8 mouse cellular contexts compared by ENCODE assay signal in genomic region chr8:90907516-90907847, GRCm38 (mm10).
DNase-seq lines count a peak whose midpoint lies in the region; ATAC-seq and TF ChIP-seq lines count a peak whose summit lies in the region.

No protein-coding gene starts in this region.

- no peak for DNase-seq in heart, postnatal 14 days
- DNase-seq in Patski (ENCODE audit: low read depth, low spot score) (no peak), MN1 (ENCODE audit: low spot score) (no peak)
- no peak for DNase-seq in midbrain, embryonic 10.5 days (ENCODE audit: low spot score)
- DNase-seq in right cerebral cortex, postnatal 25 days: no peak
- no peak for DNase-seq in left cerebral cortex, adult 8-10 months (ENCODE audit: low spot score in 2 of 2)

- 25% methylated on average over 10 of the region's 10 CpGs for WGBS in heart, embryonic 15.5 days
- WGBS in hindbrain, embryonic 12.5 days: 18% methylated on average over 10 of the region's 10 CpGs
- WGBS in midbrain, embryonic 10.5 days: 27% methylated on average over 10 of the region's 10 CpGs

- H3K4me1 ChIP-seq in heart, embryonic 15.5 days (replicated peaks): 0 out of 2 replicates have a peak, but pooled peaks cover 2% of the 10 kb centered on the region
- H3K4me1 ChIP-seq in hindbrain, embryonic 12.5 days: peaks cover 14% of the 10 kb centered on the region
- H3K4me1 ChIP-seq in midbrain, embryonic 10.5 days: peaks cover 39% of the 10 kb centered on the region

- H3K4me3 ChIP-seq in heart, embryonic 15.5 days: peak overlapping the region; percentile 78
- peak overlapping the region; percentile 78 for H3K4me3 ChIP-seq in hindbrain, embryonic 12.5 days
- H3K4me3 ChIP-seq in midbrain, embryonic 10.5 days: peak overlapping the region; percentile 97

- intact Hi-C loops in heart, postnatal 14 days (cut with DNase I): no loop called here

- CTCF ChIA-PET in Patski (lab: Charles Lee): interaction anchor here (0.8 to 2.3 kb wide), 7 partner anchors 9 to 111 kb away, joined by 3 to 10 read pairs (median 4); partner anchors contain the start of gene Chd9

- H3K4me2 ChIP-seq in heart, embryonic 15.5 days: peak overlapping the region; percentile 91
- H3K4me2 ChIP-seq in hindbrain, embryonic 12.5 days (replicated peaks): peak overlapping the region; percentile 92

- POLR2A ChIA-PET in Patski (lab: Charles Lee): interaction anchor here (0.6 to 1.5 kb wide), 4 partner anchors 9 to 79 kb away, joined by 3 to 5 read pairs (median 3); partner anchors contain the start of gene Chd9

- TF ChIP-seq CTCF in Patski (IDR thresholded peaks at IDR 0.05): no peak

- H3K27me3 ChIP-seq in heart, embryonic 15.5 days: no peaks in the 10 kb centered on the region
- no peaks in the 10 kb centered on the region for H3K27me3 ChIP-seq in Patski
- H3K27me3 ChIP-seq in hindbrain, embryonic 12.5 days: no peaks in the 10 kb centered on the region
- peaks cover 32% of the 10 kb centered on the region for H3K27me3 ChIP-seq in midbrain, embryonic 10.5 days (ENCODE audit: low read depth, poor library complexity, severe bottlenecking)

- H3K27ac ChIP-seq in heart, embryonic 15.5 days: peak overlapping the region; percentile 93
- peak overlapping the region; percentile 89; the same call in 1 of the 2 replicates for H3K27ac ChIP-seq in hindbrain, embryonic 12.5 days
- peak overlapping the region; percentile 97 for H3K27ac ChIP-seq in midbrain, embryonic 10.5 days (replicated peaks)

- no peaks in the 10 kb centered on the region for H3K36me3 ChIP-seq in heart, embryonic 15.5 days
- H3K36me3 ChIP-seq in hindbrain, embryonic 12.5 days: no peaks in the 10 kb centered on the region
- no peaks in the 10 kb centered on the region for H3K36me3 ChIP-seq in midbrain, embryonic 10.5 days

- H3K9ac ChIP-seq in heart, embryonic 15.5 days: peak overlapping the region; percentile 78
- H3K9ac ChIP-seq in hindbrain, embryonic 12.5 days: peak overlapping the region; percentile 79

- no peaks in the 10 kb centered on the region for H3K9me3 ChIP-seq in heart, embryonic 15.5 days (replicated peaks)
- no peaks in the 10 kb centered on the region for H3K9me3 ChIP-seq in hindbrain, embryonic 12.5 days (replicated peaks)
- no peaks in the 10 kb centered on the region for H3K9me3 ChIP-seq in midbrain, embryonic 10.5 days (replicated peaks)

- in situ Hi-C loops in Patski (cut with MboI; ENCODE audit: low pct_unique_long_range_greater_than_20kb): no loop called here

- no peak for ATAC-seq in heart, embryonic 15.5 days (replicated peaks; ENCODE audit: insufficient number of reproducible peaks, insufficient read depth, low FRiP score, low read depth)
- peak; percentile 6 for ATAC-seq in Patski
- ATAC-seq in hindbrain, embryonic 12.5 days (ENCODE audit: low FRiP score): no peak
